16 mouse cellular contexts compared by ENCODE assay signal in the genomic region with DNA sequence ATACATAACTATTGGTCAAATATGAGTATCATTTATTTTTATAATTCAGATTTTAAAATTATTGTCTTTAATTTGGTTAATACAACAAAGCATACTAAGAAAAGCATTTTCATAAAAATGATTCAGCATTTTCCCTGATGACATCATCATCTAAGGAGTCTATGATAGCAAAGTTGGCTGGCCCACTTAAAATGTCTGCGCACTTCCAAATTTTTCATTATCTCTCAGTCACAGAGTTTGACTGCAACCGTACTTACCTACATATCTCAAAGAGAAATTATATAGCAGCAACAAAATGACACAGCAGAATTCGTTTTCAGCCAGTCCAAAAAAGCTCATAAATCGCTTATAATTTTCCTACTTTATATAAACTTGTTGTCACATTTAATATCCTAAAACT.
DNase-seq lines count a peak whose midpoint lies in the region; ATAC-seq and TF ChIP-seq lines count a peak whose summit lies in the region.
"Had no signal": no experiment of that assay in that cellular context is flagged by ENCODE, and none has a peak within 500 bp of the region (broad histone marks: within the 10 kb centered on the region; RNA-seq: fewer than 3 reads in every experiment).

No protein-coding gene starts in this region.

- H3K27ac ChIP-seq in stomach, embryonic 15.5 days: no peak overlapping the region
- H3K27ac ChIP-seq in stomach, postnatal 0 days (replicated peaks): no peak overlapping the region
- peak overlapping the region; percentile 94 for H3K27ac ChIP-seq in liver, embryonic 16.5 days (ENCODE audit: low read length)
- H3K27ac ChIP-seq: forebrain, embryonic 15.5 days; hindbrain, embryonic 12.5 days; left cerebral cortex, adult 2 months had no signal

- ATAC-seq in stomach, embryonic 15.5 days (ENCODE audit: insufficient read depth, low FRiP score, low read depth): peak; percentile 89
- ATAC-seq in stomach, postnatal 0 days (ENCODE audit: low FRiP score, low TSS enrichment): no peak
- ATAC-seq in hematopoietic stem cell, adult 5-6 weeks (replicated peaks in 1 of 2; ENCODE audit: insufficient read depth in 1 of 2, low FRiP score in 2 of 2, low TSS enrichment in 1 of 2, low read depth in 1 of 2, poor library complexity in 2 of 2, severe bottlenecking in 2 of 2): peak; percentile 34 to 66; a peak in 1 of 4 replicates
- peak; percentile 97 for ATAC-seq in liver, embryonic 16.5 days (ENCODE audit: low read depth)
- ATAC-seq: forebrain, embryonic 15.5 days had no signal

- 83% methylated on average over 4 of the region's 4 CpGs for WGBS in stomach, embryonic 15.5 days
- 90% methylated on average over 4 of the region's 4 CpGs for WGBS in stomach, postnatal 0 days
- 26% methylated on average over 4 of the region's 4 CpGs for WGBS in liver, embryonic 16.5 days (ENCODE audit: insufficient replicate concordance)

- no peak overlapping the region for H3K9ac ChIP-seq in stomach, embryonic 15.5 days
- no peak overlapping the region for H3K9ac ChIP-seq in stomach, postnatal 0 days (ENCODE audit: low read length)
- no peak overlapping the region for H3K9ac ChIP-seq in liver, embryonic 16.5 days (ENCODE audit: low read depth, low read length)
- H3K9ac ChIP-seq: forebrain, embryonic 15.5 days; hindbrain, embryonic 12.5 days had no signal

- H3K9me3 ChIP-seq in stomach, embryonic 15.5 days: no peaks in the 10 kb centered on the region
- no peaks in the 10 kb centered on the region for H3K9me3 ChIP-seq in stomach, postnatal 0 days (ENCODE audit: control insufficient read depth, low read length)
- H3K9me3 ChIP-seq in liver, embryonic 16.5 days (replicated peaks; ENCODE audit: control insufficient read depth, low read length): no peaks in the 10 kb centered on the region
- H3K9me3 ChIP-seq: forebrain, embryonic 15.5 days; hindbrain, embryonic 12.5 days had no signal

- H3K4me2 ChIP-seq in stomach, embryonic 15.5 days: no peak overlapping the region
- H3K4me2 ChIP-seq in stomach, postnatal 0 days (replicated peaks; ENCODE audit: low read depth): no peak overlapping the region
- H3K4me2 ChIP-seq in liver, embryonic 16.5 days (ENCODE audit: low read depth, low read length): no peak overlapping the region
- H3K4me2 ChIP-seq: forebrain, embryonic 15.5 days; hindbrain, embryonic 12.5 days had no signal

- no peaks in the 10 kb centered on the region for H3K27me3 ChIP-seq in stomach, embryonic 15.5 days (replicated peaks)
- H3K27me3 ChIP-seq in stomach, postnatal 0 days (ENCODE audit: control insufficient read depth, insufficient read depth, low read length): no peaks in the 10 kb centered on the region
- no peaks in the 10 kb centered on the region for H3K27me3 ChIP-seq in liver, embryonic 16.5 days (ENCODE audit: control insufficient read depth, insufficient read depth, low read depth, low read length)
- H3K27me3 ChIP-seq: CH12.LX; forebrain, embryonic 15.5 days; hindbrain, embryonic 12.5 days had no signal

- DNase-seq in stomach, postnatal 0 days (ENCODE audit: low spot score): no peak
- DNase-seq in adrenal gland, adult 8-10 months: no peak
- DNase-seq in adrenal gland, postnatal 14 days: no peak
- DNase-seq in adrenal gland, postnatal 36 days: no peak
- DNase-seq: cerebellum, adult 2 months; kidney, adult 9 months; kidney, postnatal 25 days; left cerebral cortex, postnatal 4 days; thymus, postnatal 36 days had no signal

- H3K4me1 ChIP-seq in stomach, embryonic 15.5 days: no peaks in the 10 kb centered on the region
- H3K4me1 ChIP-seq in stomach, postnatal 0 days (replicated peaks; ENCODE audit: control insufficient read depth, insufficient read depth): no peaks in the 10 kb centered on the region
- H3K4me1 ChIP-seq in liver, embryonic 16.5 days (ENCODE audit: control insufficient read depth, low read depth, low read length): peaks cover 18% of the 10 kb centered on the region
- H3K4me1 ChIP-seq: forebrain, embryonic 15.5 days; hindbrain, embryonic 12.5 days had no signal

- no peak overlapping the region for H3K4me3 ChIP-seq in stomach, embryonic 15.5 days (replicated peaks)
- H3K4me3 ChIP-seq in stomach, postnatal 0 days (ENCODE audit: low read depth, low read length): no peak overlapping the region
- no peak overlapping the region for H3K4me3 ChIP-seq in liver, embryonic 16.5 days (ENCODE audit: low read depth, low read length)
- H3K4me3 ChIP-seq: forebrain, embryonic 15.5 days; hindbrain, embryonic 12.5 days; left cerebral cortex, adult 2 months had no signal

- no peaks in the 10 kb centered on the region for H3K36me3 ChIP-seq in stomach, embryonic 15.5 days
- H3K36me3 ChIP-seq in stomach, postnatal 0 days (ENCODE audit: control insufficient read depth, insufficient read depth, low read length): no peaks in the 10 kb centered on the region
- no peaks in the 10 kb centered on the region for H3K36me3 ChIP-seq in liver, embryonic 16.5 days (ENCODE audit: control insufficient read depth, insufficient read depth)
- H3K36me3 ChIP-seq: forebrain, embryonic 15.5 days; hindbrain, embryonic 12.5 days had no signal

- no peak for TF ChIP-seq CTCF in stomach, postnatal 0 days (IDR thresholded peaks at IDR 0.05; ENCODE audit: low read depth)

- no peak for TF ChIP-seq EP300 in stomach, postnatal 0 days (optimal IDR thresholded peaks at IDR 0.05)
